Mouse (Mus musculus) CH12.LX (cell line): ENCODE data around the gene Dhcr7. TPM values are rescaled to one million over a fixed set of nuclear protein-coding genes. Genes with fewer than 3 reads are reported as not detected.

ENCODE experiments used
- DNase-seq: peaks from one replicate; pipeline ENCODE4 v3.0.0-alpha.2; 2013; ENCODE audit errors: extremely low read depth
- H3K27ac ChIP-seq: 2 replicates; pipeline ENCODE4 v1.5.1; 2012; ENCODE audit warnings: low read depth, mild to moderate bottlenecking, control low read depth, moderate library complexity; ENCODE audit not compliant: insufficient read depth
- H3K27me3 ChIP-seq: replicated peaks from 2 replicates; pipeline ENCODE3; 2012; ENCODE audit warnings: inconsistent platforms
- H3K36me3 ChIP-seq, 2 experiments: replicated peaks in 1 of 2; 2 replicates each; pipeline versions ENCODE3 to v1.6.1; 2012; ENCODE audit warnings: inconsistent platforms in 1 of 2, low read length in 1 of 2, mild to moderate bottlenecking in 1 of 2, mixed read lengths in 1 of 2, moderate library complexity in 1 of 2; ENCODE audit not compliant: control insufficient read depth in 1 of 2, insufficient read depth in 1 of 2
- H3K4me1 ChIP-seq, 2 experiments: 2 replicates each; pipeline ENCODE4 v1.6.1; 2012; ENCODE audit warnings: inconsistent platforms in 1 of 2, moderate library complexity in 1 of 2; ENCODE audit not compliant: insufficient read depth in 2 of 2, control insufficient read depth in 1 of 2
- H3K4me2 ChIP-seq: 2 replicates; pipeline ENCODE4 v1.6.1; 2012; ENCODE audit warnings: low read depth, mild to moderate bottlenecking, control low read depth; ENCODE audit not compliant: poor library complexity, insufficient read depth, severe bottlenecking
- H3K4me3 ChIP-seq, 3 experiments: fragments of 150-350 bp in 1 of 3; sonication (generic) in 1 of 3; replicated peaks in 1 of 3; 2 replicates each; pipeline versions ENCODE3 to v1.5.1; 2011 to 2012; ENCODE audit warnings: low read depth in 2 of 3, low read length in 2 of 3, mild to moderate bottlenecking in 2 of 3, moderate library complexity in 2 of 3, control low read depth in 1 of 3, improper control_type of control experiment in 1 of 3, inconsistent platforms in 1 of 3, mixed read lengths in 1 of 3; ENCODE audit not compliant: poor library complexity in 1 of 3
- H3K79me2 ChIP-seq: replicated peaks from 2 replicates; pipeline ENCODE4 v1.6.1; 2012; ENCODE audit warnings: mild to moderate bottlenecking, moderate library complexity; ENCODE audit not compliant: control insufficient read depth, poor library complexity, insufficient read depth, severe bottlenecking; ENCODE audit errors: extremely low read depth
- H3K9ac ChIP-seq: 2 replicates; pipeline ENCODE4 v1.6.1; 2012; ENCODE audit warnings: low read depth, mild to moderate bottlenecking, control low read depth, moderate library complexity; ENCODE audit not compliant: insufficient read depth
- H3K9me3 ChIP-seq: replicated peaks from 2 replicates; pipeline ENCODE3; 2012; ENCODE audit warnings: low read length, inconsistent platforms, mixed read lengths
- CHD1 ChIP-seq: IDR thresholded peaks from 2 replicates; pipeline ENCODE4 v1.6.1; 2012; ENCODE audit warnings: low read depth, low read length, improper control_type of control experiment, inconsistent platforms
- EP300 ChIP-seq: IDR thresholded peaks from 2 replicates; pipeline ENCODE4 v1.6.1; 2011; ENCODE audit warnings: low read length, improper control_type of control experiment
- ETS1 ChIP-seq: conservative IDR thresholded peaks from 2 replicates; pipeline ENCODE4 v1.6.1; 2012; ENCODE audit warnings: low read depth, mild to moderate bottlenecking, inconsistent platforms, low read length, improper control_type of control experiment, moderate library complexity
- GABPA ChIP-seq: IDR thresholded peaks from 2 replicates; pipeline ENCODE4 v1.6.1; 2012; ENCODE audit warnings: low read depth, low read length, improper control_type of control experiment, inconsistent platforms; ENCODE audit not compliant: insufficient replicate concordance
- JUN ChIP-seq: IDR thresholded peaks from 2 replicates; pipeline ENCODE4 v1.6.1; 2011; ENCODE audit warnings: low read depth, mild to moderate bottlenecking, low read length, improper control_type of control experiment, moderate library complexity; ENCODE audit not compliant: insufficient read depth
- KAT2A ChIP-seq: IDR thresholded peaks from 2 replicates; pipeline ENCODE4 v1.6.1; 2012; ENCODE audit warnings: low read length, improper control_type of control experiment, inconsistent platforms; ENCODE audit not compliant: insufficient replicate concordance
- MAFK ChIP-seq: IDR thresholded peaks from 2 replicates; pipeline ENCODE4 v1.6.1; 2011; ENCODE audit warnings: low read length, improper control_type of control experiment; ENCODE audit not compliant: insufficient replicate concordance
- MEF2A ChIP-seq: IDR thresholded peaks from 2 replicates; pipeline ENCODE4 v1.6.1; 2014; ENCODE audit warnings: low read depth, mild to moderate bottlenecking, inconsistent platforms, low read length, improper control_type of control experiment, borderline replicate concordance
- MXI1 ChIP-seq: IDR thresholded peaks from 2 replicates; pipeline ENCODE4 v1.6.1; 2011; ENCODE audit warnings: mild to moderate bottlenecking, low read depth, low read length, improper control_type of control experiment
- NRF1 ChIP-seq: IDR thresholded peaks from 2 replicates; pipeline ENCODE4 v1.6.1; 2014; ENCODE audit warnings: low read depth, mild to moderate bottlenecking, inconsistent platforms, low read length, improper control_type of control experiment, moderate library complexity
- PAX5 ChIP-seq: IDR thresholded peaks from 2 replicates; pipeline ENCODE4 v1.6.1; 2012; ENCODE audit warnings: low read length, inconsistent platforms, mixed read lengths
- POLR2A ChIP-seq: IDR thresholded peaks from 2 replicates; pipeline ENCODE4 v1.6.1; 2011; ENCODE audit warnings: low read depth, mild to moderate bottlenecking, improper control_type of control experiment, low read length
- TBP ChIP-seq: conservative IDR thresholded peaks from 2 replicates; pipeline ENCODE4 v1.6.1; 2011; ENCODE audit warnings: low read depth, low read length, improper control_type of control experiment
- UBTF ChIP-seq: IDR thresholded peaks from 2 replicates; pipeline ENCODE4 v1.6.1; 2012; ENCODE audit warnings: low read depth, mild to moderate bottlenecking, inconsistent platforms, low read length, improper control_type of control experiment, moderate library complexity
- USF1 ChIP-seq: IDR thresholded peaks from 2 replicates; pipeline ENCODE4 v1.6.1; 2014; ENCODE audit warnings: low read depth, mild to moderate bottlenecking, inconsistent platforms, low read length, improper control_type of control experiment
- ZNF384 ChIP-seq: IDR thresholded peaks from 2 replicates; pipeline ENCODE4 v1.6.1; 2012; ENCODE audit warnings: low read depth, low read length, improper control_type of control experiment, inconsistent platforms
- dilution Hi-C: fragments of 300-500 bp; cut with MboI; formaldehyde crosslinking; loops from 2 replicates; pipeline ENCODE4 v1.14.3; 2020; ENCODE audit warnings: low sequenced_read_pairs; ENCODE audit not compliant: extremely low pct_unique_long_range_greater_than_20kb, extremely low pct_ligation_motif_present
- in situ Hi-C: fragments of 300-500 bp; cut with MboI; formaldehyde crosslinking; loops from 3 replicates; pipeline ENCODE4 v1.14.3; 2019; ENCODE audit warnings: low sequenced_read_pairs, low pct_ligation_motif_present, low pct_unique_long_range_greater_than_20kb, mixed read lengths
- polyA plus RNA-seq: library from polyadenylated mRNA; unstranded; fragments of >175 nt; gene quantifications from 2 replicates; pipeline ENCODE4 v1.2.1, GENCODE M21; 2012; ENCODE audit warnings: low read depth; ENCODE audit not compliant: insufficient read length
- total RNA-seq, 2 experiments: library from RNA; depleted of rRNA; stranded (reverse); fragments of 300-350 nt in 1 of 2; fragments of >200 nt in 1 of 2; gene quantifications; 2 replicates each; pipeline ENCODE4 v1.2.3; 2012 to 2014

The Dhcr7 gene
- total and polyA plus RNA-seq, 3 experiments: 18.1 to 60.3 (median 22.1) TPM

DNA sequence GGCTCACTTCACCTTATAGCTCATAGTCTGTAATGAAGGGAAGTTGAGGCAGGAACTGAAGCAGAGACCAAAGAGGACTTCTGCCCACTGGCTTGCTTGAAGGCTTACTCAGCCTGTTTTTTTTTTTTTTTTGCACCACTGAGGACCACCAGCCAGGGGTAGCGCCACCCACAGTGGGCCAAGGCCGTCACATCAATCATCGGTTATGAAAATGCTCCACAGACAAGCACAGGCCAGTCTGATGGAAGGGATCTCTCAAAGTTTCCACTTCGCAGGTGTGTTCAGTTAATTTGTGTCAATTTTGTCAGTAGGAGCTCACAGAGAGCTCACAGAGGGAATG lies 291 bp downstream of the Dhcr7 start:
- Histone ChIP-seq H3K9ac (peak overlapping the region; percentile 53), H3K27me3 (no peaks in the 10 kb centered on the region), H3K4me1 (peaks cover 3 to 15% of the 10 kb centered on the region in 2 experiments; a peak in 2 of 4 replicates), H3K9me3 (no peaks in the 10 kb centered on the region), H3K27ac (no peak overlapping the region), H3K4me2 (peak overlapping the region; percentile 89), H3K36me3 (peaks cover 4 to 18% of the 10 kb centered on the region in 2 experiments), H3K79me2 (no peaks in the 10 kb centered on the region), H3K4me3 (peak overlapping the region; percentile 52 to 78 (median 54))
- dilution Hi-C loops: no loop called here
- in situ Hi-C loops: no loop called here
- 0 out of 2 replicates have a peak, but pooled peaks have one; percentile 46 for TF ChIP-seq CHD1
- TF ChIP-seq NRF1: no peak
- TF ChIP-seq ZNF384: peak; percentile 34; the same call in 1 of the 2 replicates
- no peak for TF ChIP-seq EP300
- peak; percentile 7; the same call in 1 of the 2 replicates for TF ChIP-seq ETS1
- peak; percentile 46 for DNase-seq

DNA sequence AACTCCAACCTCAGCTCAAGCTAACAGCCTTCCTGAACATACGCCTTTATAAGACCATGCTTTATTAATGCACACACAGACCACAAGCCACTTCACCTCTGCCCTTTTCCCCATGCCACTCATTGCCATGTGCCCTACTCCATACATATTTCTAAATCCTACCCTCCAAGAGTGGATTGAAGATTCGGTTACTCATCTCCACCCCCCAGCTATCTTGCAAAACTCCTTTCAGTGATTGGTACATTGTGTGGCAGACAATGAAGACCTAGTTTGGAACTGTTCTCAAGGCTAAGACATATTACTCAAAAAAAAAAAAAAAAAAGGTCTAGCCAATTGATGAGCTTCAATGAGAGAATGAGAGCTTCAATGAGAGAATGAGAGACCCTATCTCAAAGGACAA lies 4.0 kb downstream of the Dhcr7 start:
- no peak overlapping the region for H3K4me3 ChIP-seq
- dilution Hi-C loops: no loop called here
- no peaks in the 10 kb centered on the region for H3K27me3 ChIP-seq
- no peak for DNase-seq
- H3K4me1 ChIP-seq: peaks cover 7 to 25% of the 10 kb centered on the region in 2 experiments
- in situ Hi-C loops: no loop called here
- H3K79me2 ChIP-seq: 0 out of 2 replicates have a peak, but pooled peaks cover 3% of the 10 kb centered on the region
- H3K36me3 ChIP-seq: peaks cover 0 to 8% of the 10 kb centered on the region in 2 experiments
- H3K4me2 ChIP-seq: no peak overlapping the region
- H3K9me3 ChIP-seq: no peaks in the 10 kb centered on the region
- H3K9ac ChIP-seq: no peak overlapping the region
- no peak overlapping the region for H3K27ac ChIP-seq
- no peak for TF ChIP-seq UBTF
- no peak for TF ChIP-seq GABPA
- no peak for TF ChIP-seq KAT2A
- no peak for TF ChIP-seq CHD1
- TF ChIP-seq PAX5: no peak
- TF ChIP-seq MEF2A: no peak
- no peak for TF ChIP-seq MAFK
- no peak for TF ChIP-seq USF1
- no peak for TF ChIP-seq JUN
- TF ChIP-seq MXI1: no peak
- TF ChIP-seq POLR2A: no peak
- no peak for TF ChIP-seq ZNF384
- no peak for TF ChIP-seq TBP
- TF ChIP-seq, all 38 proteins: peak for 0
